Mouse (Mus musculus): ENCODE results near the gene Pum3. TPM values are rescaled to one million over a fixed set of nuclear protein-coding genes. Genes with fewer than 3 reads are reported as not detected.
"Not testable (repeated sequence)": the region's sequence is repeated elsewhere in the genome, so short reads cannot be mapped to it uniquely, and the experiment has no call there.

Pum3 gene
- total RNA-seq, 2 experiments from 2014 or later = 26.7 to 38.2 TPM

GRCm38 (mm10) chr19:27396719-27397118 is 32.9 kb downstream of the Pum3 start:
- no peak for DNase-seq
- intact Hi-C loops (cut with DNase I; ENCODE audit: low total_unique reads) = loop anchor here (10.0 kb wide), 1 partner anchor 182 kb away; the partner anchor contains the start of gene Vldlr

- no peak for DNase-seq
- intact Hi-C loops (cut with DNase I; ENCODE audit: low total_unique reads) = loop anchor here (10.0 kb wide), 1 partner anchor 181 kb away; the partner anchor contains the start of gene Vldlr
These were observed 33.7 kb downstream of the Pum3 start for GRCm38 (mm10) chr19:27395936-27396335.

DNA sequence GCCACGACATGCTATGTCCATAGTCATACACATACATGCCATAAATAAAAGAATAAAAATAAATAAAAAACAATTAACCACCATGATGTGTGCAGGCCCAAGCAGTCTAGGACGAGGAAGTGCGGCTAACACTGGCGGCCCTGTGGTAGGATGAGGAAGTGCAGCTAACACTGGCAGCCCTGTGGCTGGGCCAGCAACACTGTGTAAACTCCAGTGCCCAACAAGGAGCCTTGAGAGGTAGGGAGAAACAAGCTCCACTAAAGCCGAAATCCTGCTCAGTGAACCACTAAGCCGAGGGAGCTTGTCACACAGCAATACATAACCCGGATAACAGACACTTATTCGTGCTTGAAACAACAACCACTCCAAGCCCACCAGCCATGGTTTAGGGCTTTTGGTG is 34.1 kb downstream of the Pum3 start:
- no peak for DNase-seq
- intact Hi-C loops (cut with DNase I; ENCODE audit: low total_unique reads) = loop anchor here (10.0 kb wide), 1 partner anchor 181 kb away; the partner anchor contains the start of gene Vldlr

DNA sequence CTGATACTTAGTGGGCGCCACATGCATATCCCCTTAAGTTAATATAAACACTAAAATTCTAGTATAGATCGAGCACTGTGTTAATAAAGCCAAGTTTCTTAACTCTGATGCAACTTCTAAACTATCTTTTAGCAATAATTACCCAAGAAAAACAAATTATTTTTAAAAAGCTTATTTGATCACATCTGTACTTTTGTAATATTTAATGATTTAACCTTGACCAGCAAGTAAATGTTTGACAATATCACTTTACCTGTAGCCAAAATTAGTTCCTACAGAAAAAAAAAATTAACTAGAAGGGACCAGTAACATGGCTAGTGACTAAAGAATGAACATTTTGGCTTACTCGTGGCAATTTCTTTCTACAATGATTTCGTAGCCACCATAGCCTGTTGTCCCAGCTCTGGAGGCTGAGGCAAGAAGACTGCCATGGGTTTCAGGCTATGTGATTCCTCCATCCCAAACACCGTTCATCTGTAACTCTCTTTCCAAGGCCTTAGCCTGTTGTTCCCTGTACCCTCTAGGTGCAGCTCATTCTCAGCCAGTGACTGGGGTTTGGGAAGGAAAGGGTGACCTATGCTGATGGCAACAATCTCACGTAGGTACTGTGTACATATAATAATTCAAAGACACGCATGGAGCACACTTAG is 35.2 kb downstream of the Pum3 start:
- no peak for DNase-seq
- intact Hi-C loops (cut with DNase I; ENCODE audit: low total_unique reads) = loop anchor here (10.0 kb wide), 1 partner anchor 180 kb away; the partner anchor contains the start of gene Vldlr

GRCm38 (mm10) chr19:27392431-27392830 is 37.2 kb downstream of the Pum3 start:
- intact Hi-C loops (cut with DNase I; ENCODE audit: low total_unique reads) = loop anchor here (10.0 kb wide), 1 partner anchor 178 kb away; the partner anchor contains the start of gene Vldlr
- DNase-seq = no peak

DNA sequence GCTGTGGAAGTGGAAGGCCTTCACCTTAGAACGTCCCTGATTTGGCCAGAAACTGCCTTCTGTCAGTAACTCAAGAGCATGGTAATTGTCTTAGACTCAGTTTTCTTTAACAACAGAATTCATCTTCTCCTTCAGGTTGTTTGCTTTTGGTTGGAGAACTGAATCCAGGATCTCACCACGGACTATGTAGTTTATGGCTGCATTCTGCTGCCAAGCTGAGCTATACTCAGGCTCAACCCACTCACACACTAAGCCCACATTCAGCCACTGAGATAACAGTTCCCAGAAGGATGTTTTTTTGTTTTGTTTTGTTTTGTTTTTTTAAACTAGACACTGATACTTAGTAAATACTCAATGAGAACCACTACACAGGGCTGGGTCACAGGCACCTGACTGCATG is 38.3 kb downstream of the Pum3 start:
- intact Hi-C loops (cut with DNase I; ENCODE audit: low total_unique reads) = loop anchor here (10.0 kb wide), 1 partner anchor 177 kb away; the partner anchor contains the start of gene Vldlr
- no peak for DNase-seq

DNA sequence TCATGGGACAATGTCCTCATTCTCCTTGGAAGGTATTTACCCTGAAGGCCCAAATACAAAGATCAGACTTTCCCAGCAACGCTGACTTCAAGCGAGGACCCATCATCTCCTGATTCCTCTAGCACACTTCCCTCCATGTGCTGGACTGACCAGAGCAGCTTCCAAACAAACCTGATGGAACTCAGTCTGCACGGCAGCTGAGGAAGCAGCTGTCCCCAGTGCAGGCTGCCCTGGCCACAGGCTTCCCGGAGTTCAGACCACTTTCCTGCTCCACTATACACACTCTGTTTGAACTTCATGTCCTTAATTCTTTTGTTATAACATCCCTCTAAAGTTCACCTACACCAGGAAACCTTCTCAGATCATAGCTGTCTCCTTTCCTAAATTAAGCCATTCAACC is 40.1 kb downstream of the Pum3 start:
- DNase-seq; intact Hi-C loops (cut with DNase I; ENCODE audit: low total_unique reads): not testable (repeated sequence)

DNA sequence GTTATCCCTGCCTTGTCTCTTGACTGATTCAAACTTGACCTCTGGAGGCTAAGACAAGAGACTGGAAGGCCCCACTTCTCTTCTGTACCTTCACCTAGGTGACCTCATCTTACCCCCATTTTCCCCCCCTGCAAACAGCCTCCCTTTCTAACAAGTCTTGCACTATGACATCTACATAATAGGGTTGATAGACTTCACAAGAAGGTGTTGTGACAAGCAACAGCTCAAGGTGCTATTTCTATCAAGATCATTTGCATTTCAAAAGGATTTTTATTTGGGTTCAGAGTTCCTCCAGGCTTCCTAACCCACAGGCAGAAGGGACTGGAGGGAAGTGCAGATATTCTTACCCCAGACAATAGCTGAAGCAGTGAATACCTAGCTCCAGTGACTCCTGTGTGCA is 44.3 kb downstream of the Pum3 start:
- no peak for DNase-seq
- intact Hi-C loops (cut with DNase I; ENCODE audit: low total_unique reads) = no loop called here

GRCm38 (mm10) chr19:27383266-27383665 is 46.4 kb downstream of the Pum3 start:
- no peak for DNase-seq
- intact Hi-C loops (cut with DNase I; ENCODE audit: low total_unique reads) = no loop called here

- no peak for DNase-seq
- intact Hi-C loops (cut with DNase I; ENCODE audit: low total_unique reads) = no loop called here
These were observed 47.5 kb downstream of the Pum3 start for GRCm38 (mm10) chr19:27382131-27382530.

GRCm38 (mm10) chr19:27379712-27380401 is 49.8 kb downstream of the Pum3 start:
- intact Hi-C loops (cut with DNase I; ENCODE audit: low total_unique reads) = no loop called here
- no peak for DNase-seq

DNA sequence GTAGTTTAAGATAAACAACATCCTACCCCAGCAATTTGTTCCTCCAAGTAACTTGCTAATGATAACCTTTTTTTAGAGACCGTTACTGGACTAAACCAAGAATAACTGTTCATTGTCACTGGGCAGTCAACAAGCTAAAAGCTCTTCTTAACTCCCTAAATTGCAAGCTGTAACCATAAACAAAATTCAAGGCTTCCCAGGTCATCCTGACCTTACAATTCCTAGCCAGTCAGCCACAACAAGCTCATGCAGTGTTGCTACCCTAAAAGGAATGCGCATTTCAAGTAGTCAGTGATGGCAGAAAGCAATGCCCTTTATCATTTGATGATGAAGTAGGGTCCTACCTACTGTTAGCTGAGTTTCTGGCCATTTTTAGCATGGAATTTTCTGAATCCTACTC is 58.8 kb downstream of the Pum3 start:
- intact Hi-C loops (cut with DNase I; ENCODE audit: low total_unique reads) = no loop called here
- DNase-seq = no peak

DNA sequence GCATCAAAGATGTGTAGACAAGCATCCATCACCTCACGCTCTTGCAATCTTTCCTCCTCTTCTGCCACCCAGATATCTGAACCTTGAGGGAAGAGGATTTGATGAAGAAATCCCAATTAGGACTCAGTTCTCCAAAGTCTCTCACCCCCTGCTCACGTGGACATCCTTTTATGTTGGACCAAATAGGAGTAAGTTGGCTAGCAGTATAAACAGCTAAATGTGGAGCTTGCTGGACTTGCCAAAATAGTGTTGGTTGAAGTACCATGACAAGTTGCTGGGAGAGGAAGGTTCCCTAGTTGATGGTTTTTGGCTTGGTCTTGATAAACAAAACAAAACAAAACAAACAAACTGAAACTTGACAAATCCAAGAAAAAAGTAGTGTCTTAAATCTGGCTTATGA is 59.5 kb downstream of the Pum3 start:
- intact Hi-C loops (cut with DNase I; ENCODE audit: low total_unique reads) = no loop called here
- no peak for DNase-seq

DNA sequence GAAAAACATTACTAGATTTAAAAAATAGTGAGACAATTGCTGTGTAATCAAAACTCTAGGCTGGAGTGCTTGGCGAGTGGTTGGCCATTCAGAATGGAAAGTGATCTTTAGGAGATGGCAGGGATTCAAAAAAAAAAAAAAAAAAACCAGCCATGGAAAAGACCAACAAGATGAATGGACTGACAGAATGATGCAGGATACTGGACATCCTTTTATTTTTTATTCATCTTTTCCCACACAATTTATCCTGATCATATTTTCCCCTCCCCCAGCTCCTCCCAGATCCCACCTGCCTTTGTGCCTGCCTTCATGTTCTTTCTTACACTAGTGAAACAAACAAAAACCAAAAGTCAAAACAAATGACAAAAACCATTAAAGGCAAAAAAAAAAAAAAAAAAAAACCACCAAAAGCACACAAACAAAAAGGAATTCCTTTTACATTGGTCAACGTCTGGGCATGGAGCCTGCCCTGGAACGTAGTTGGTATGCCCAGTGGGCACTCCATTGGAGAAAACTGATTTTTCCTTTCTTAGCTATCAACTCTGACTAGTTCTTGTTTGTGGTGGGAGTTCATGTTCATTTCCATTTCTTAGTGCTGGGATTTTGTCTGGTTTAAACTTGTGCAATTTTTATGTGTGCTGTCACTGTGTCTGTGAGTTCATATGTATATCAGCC is 60.0 kb downstream of the Pum3 start:
- no peak for DNase-seq
- intact Hi-C loops (cut with DNase I; ENCODE audit: low total_unique reads) = no loop called here

GRCm38 (mm10) chr19:27366113-27366746 is 63.4 kb downstream of the Pum3 start:
- intact Hi-C loops (cut with DNase I; ENCODE audit: low total_unique reads) = no loop called here
- DNase-seq = no peak

DNA sequence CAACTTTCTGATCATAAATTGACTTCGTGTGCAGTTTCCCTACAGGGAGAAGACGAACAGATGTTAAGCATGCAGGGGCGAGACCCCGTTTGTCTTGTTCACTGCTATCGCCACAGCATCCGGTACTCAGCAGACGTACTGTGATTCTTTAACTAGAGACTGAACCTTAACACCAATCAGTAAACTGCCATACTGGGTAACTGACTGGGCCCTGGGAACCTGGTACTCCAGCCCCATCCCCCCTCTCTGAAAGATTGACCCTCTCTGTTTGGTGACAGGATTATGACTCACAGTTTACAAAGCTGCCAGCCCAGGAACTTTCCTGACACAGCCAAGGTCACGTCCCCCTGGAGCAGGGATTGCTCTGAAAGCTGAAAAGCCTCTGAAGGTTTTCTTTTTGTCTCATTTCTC is 65.1 kb downstream of the Pum3 start:
- DNase-seq = peak; percentile 61

DNA sequence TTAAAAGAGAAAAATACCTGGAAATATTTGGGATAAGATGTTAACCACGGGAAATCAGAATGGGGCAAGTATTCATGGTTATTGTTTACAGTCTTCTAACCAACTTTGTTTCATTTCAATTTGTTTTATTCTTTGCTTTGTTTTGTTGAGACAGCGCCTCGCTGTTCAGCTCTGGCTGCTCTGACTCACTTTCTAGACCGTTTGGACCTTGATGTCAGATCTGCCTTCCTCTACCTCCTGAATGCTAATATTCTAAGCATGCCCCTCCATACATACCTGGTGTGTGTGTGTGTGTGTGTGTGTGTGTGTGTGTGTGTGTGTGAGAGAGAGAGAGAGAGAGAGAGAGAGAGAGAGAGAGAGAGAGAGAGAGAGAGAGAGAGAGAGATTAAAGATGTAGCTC is 65.7 kb downstream of the Pum3 start:
- DNase-seq = no peak
- intact Hi-C loops (cut with DNase I; ENCODE audit: low total_unique reads) = no loop called here

More for the DNA sequence above, 65.1 kb downstream of the Pum3 start:
- intact Hi-C loops (cut with DNase I; ENCODE audit: low total_unique reads) = no loop called here

- no peak for DNase-seq
- intact Hi-C loops (cut with DNase I; ENCODE audit: low total_unique reads) = no loop called here
These were observed 69.2 kb downstream of the Pum3 start for GRCm38 (mm10) chr19:27360381-27360780.

- DNase-seq = no peak
- intact Hi-C loops (cut with DNase I; ENCODE audit: low total_unique reads) = no loop called here
These were observed 77.9 kb downstream of the Pum3 start for GRCm38 (mm10) chr19:27351700-27352099.

DNA sequence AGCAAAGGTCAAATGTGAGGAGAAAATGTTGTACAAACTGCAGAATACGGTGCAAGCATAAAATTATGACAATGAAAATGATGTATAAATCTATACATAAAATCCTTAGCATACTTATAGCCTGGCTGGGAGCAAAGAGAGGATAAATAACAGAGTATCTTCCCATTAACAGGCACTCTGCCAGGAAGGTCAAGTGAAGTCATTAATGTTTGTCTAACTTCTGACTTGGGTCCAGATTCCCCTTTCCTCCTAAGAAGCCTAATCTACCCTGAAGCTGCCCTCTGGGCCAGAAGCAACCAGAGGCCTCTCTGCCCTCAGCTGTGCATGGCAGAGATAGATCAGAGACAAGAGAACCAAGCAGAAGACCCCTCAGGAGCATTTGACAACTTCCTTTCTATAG is 83.1 kb downstream of the Pum3 start:
- intact Hi-C loops (cut with DNase I; ENCODE audit: low total_unique reads) = no loop called here
- DNase-seq = no peak

Measured in gastrocnemius, postnatal 14 days (tissue).